Mouse (Mus musculus): Measurements from ENCODE around the gene E430018J23Rik. TPM values are rescaled to one million over a fixed set of nuclear protein-coding genes. Genes with fewer than 3 reads are reported as not detected.
"Not testable (repeated sequence)": the region's sequence is repeated elsewhere in the genome, so short reads cannot be mapped to it uniquely, and the experiment has no call there.

Gene E430018J23Rik
- polyA plus RNA-seq, 1 experiment from 2014 or later: 8.0 TPM

DNA sequence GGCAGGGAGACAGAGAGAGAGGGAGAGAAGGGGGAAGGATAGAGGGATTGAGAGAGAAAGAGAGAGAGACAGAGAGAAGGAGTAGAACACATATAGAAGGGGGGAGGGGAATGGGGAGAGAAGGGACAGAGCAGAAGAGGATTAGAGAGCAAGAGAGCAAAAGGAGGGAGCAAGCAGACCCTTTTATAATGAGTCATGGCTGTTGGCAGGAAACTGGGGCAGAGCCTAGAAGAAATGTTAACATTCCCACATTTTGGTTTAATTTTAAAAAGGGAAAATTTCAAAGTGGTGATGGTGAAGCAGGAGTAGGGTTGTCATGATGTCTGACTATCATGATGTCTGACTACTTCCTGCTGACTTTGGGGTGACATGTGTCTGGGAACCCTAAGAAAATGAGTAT lies 5.2 kb downstream of the E430018J23Rik start:
- not testable (repeated sequence) for H3K27ac ChIP-seq (ENCODE audit: low read depth, low read length); H3K4me2 ChIP-seq (replicated peaks; ENCODE audit: low read depth, low read length); H3K4me1 ChIP-seq (ENCODE audit: control insufficient read depth, insufficient read depth, low read length); H3K9ac ChIP-seq (ENCODE audit: low read depth, low read length); H3K36me3 ChIP-seq (ENCODE audit: control insufficient read depth, insufficient read depth, low read length); H3K9me3 ChIP-seq (ENCODE audit: control insufficient read depth, low read length); H3K4me3 ChIP-seq (ENCODE audit: low read length); H3K27me3 ChIP-seq (ENCODE audit: control insufficient read depth, insufficient read depth, low read length); ATAC-seq (ENCODE audit: low FRiP score, low TSS enrichment)

DNA sequence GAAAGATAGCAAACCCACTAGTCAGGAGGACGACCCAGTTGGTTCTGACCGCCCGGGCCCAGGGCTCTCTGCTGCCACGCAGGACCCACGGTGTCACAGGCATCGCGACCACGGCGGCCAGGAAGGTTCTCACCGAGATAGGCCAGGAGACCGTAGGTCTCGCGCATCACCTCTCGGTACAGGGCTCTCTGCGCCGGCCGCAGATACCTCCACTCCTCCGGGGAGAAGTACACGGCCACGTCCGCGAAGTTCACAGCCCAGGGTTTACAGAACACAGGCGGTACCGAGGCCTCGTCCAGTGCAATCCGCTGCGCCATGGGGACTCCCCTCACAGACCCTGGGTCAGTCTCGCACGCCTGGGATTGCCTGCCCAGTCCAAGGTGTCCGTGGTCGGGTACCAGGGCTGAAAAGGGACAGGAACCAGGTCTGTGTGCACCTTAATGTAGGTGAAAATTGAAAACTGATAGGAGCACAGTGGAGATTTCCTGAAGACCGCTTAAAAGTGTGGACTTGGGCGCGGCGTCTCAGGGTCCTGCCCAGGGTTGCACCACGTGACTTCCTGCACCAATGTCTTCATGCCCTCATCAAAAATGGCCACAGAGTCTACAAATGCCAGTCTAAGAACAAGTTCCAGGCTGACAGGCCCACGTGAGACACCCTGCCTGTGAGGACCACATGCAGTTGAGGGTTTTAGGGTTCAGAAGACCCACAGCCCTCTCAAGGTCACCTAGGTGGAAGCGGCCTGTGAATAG lies 6.6 kb downstream of the E430018J23Rik start, which contains the start of gene 9130019O22Rik:
Gene 9130019O22Rik, minus strand, starts transcription at position 526 of the 752 bp plus-strand sequence.
- no peaks in the 10 kb centered on the region for H3K4me1 ChIP-seq (ENCODE audit: control insufficient read depth, insufficient read depth, low read length)
- WGBS: 19% methylated on average over 38 of the region's 38 CpGs
- H3K4me2 ChIP-seq (replicated peaks; ENCODE audit: low read depth, low read length): peak within 1 kb of the TSS; percentile 57
- no peaks in the 10 kb centered on the region for H3K27me3 ChIP-seq (ENCODE audit: control insufficient read depth, insufficient read depth, low read length)
- peak within 1 kb of the TSS; percentile 71 for H3K9ac ChIP-seq (ENCODE audit: low read depth, low read length)
- peaks cover 3% of the 10 kb centered on the region; the same call in 1 of the 2 replicates for H3K9me3 ChIP-seq (ENCODE audit: control insufficient read depth, low read length)
- H3K4me3 ChIP-seq (ENCODE audit: low read length): peak within 1 kb of the TSS; percentile 50
- ATAC-seq (ENCODE audit: low FRiP score, low TSS enrichment): peak; percentile 90
- H3K36me3 ChIP-seq (ENCODE audit: control insufficient read depth, insufficient read depth, low read length): peaks cover 3% of the 10 kb centered on the region
- H3K27ac ChIP-seq (ENCODE audit: low read depth, low read length): no peak within 1 kb of the TSS

DNA sequence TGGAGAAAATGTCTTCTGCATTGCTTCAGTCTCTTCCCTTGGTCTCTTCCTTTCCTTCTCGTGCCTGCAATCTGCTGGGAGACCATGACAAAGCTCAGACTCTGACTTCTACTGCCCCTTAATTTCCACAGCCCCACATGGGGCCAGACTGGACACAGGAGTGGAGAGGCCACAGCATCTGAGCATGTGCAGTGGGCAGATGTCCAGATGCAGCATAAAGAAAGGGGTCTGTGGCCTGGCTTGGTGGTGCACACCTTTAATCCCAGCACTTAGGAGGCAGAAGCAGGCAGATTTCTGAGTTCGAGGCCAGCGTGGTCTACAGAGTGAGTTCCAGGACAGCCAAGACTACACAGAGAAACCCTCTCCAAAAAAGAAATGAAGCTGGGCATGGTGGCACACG lies 7.9 kb downstream of the E430018J23Rik start:
- H3K36me3 ChIP-seq (ENCODE audit: control insufficient read depth, insufficient read depth, low read length); H3K4me2 ChIP-seq (replicated peaks; ENCODE audit: low read depth, low read length); H3K27me3 ChIP-seq (ENCODE audit: control insufficient read depth, insufficient read depth, low read length); H3K4me1 ChIP-seq (ENCODE audit: control insufficient read depth, insufficient read depth, low read length); H3K9me3 ChIP-seq (ENCODE audit: control insufficient read depth, low read length); H3K4me3 ChIP-seq (ENCODE audit: low read length); ATAC-seq (ENCODE audit: low FRiP score, low TSS enrichment); H3K9ac ChIP-seq (ENCODE audit: low read depth, low read length); H3K27ac ChIP-seq (ENCODE audit: low read depth, low read length): not testable (repeated sequence)
- 96% methylated on average over 4 of the region's 4 CpGs for WGBS

DNA sequence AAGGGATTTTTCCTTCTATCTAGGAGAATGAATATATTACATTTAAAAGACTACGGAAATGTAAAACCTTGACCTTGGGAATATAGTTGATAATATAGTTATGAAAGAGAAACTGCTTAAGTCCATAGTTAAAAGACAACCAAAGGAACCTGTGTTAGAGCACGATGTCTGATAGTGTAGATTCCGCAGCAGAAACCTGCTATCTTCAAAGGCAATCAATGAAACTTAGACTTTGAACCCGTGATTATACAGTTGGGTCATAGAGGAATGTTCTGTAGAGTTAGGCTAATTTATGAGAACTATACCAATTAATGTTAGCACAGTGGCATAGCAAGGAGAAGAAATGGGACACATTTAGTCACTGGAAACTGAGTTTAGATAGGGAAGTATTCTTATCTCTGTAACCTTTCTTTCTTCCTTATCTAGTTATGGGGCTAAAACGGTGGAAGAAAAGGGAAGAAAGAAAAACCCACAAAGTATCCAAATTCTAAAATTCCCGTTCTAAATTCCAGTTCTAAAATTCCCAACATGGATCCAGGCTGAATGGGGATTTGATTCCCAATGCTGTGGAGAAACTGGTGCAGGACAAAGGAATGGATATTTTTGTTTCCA lies 15.0 kb downstream of the E430018J23Rik start:
- WGBS: 82% methylated on average over 6 of the region's 6 CpGs
- peaks cover 6% of the 10 kb centered on the region; the same call in 1 of the 2 replicates for H3K36me3 ChIP-seq (ENCODE audit: control insufficient read depth, insufficient read depth, low read length)
- ATAC-seq (ENCODE audit: low FRiP score, low TSS enrichment): no peak

DNA sequence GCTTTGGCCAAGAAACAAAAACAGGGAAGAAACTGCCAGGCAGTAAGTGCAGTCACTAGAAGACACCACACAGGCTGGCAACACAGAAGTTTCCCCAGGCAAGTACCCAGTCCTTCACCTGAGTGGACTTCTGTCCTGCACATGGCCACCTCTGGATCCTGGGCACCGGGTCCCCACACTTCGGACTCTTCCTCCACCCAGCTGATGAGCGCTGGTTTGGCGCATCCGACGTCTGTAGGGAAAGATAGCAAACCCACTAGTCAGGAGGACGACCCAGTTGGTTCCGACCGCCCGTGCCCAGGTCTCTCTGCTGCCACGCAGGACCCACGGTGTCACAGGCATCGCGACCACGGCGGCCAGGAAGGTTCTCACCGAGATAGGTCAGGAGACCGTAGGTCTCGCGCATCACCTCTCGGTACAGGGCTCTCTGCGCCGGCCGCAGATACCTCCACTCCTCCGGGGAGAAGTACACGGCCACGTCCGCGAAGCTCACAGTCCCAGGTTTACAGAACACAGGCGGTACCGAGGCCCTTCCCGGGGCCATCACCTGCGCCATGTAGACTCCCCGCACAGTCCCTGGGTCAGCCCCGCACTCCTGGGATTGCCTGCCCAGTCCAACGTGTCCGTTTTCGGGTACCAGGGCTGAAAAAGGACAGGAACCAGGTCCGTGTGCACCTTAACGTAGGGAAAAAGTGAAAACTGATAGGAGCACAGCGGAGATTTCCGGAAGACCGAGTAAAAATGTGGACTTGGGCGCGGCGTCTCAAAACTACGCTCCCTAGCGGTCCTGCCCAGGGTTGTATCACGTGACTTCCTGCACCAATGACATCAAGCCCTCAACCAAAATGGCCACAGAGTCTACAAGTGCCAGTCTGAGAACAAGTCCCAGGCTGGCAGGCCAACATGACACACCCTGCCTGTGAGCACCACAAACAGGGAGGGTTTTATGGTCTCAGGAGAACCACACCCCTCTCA lies 17.9 kb downstream of the E430018J23Rik start, which contains the start of gene Zfp747:
Gene Zfp747, minus strand, starts transcription at position 780 of the 975 bp plus-strand sequence.
- Histone ChIP-seq H3K4me2 (replicated peaks; ENCODE audit: low read depth, low read length) (peak within 1 kb of the TSS; percentile 71), H3K27ac (ENCODE audit: low read depth, low read length) (peak within 1 kb of the TSS; percentile 62; the same call in 1 of the 2 replicates), H3K9ac (ENCODE audit: low read depth, low read length) (peak within 1 kb of the TSS; percentile 73), H3K4me3 (ENCODE audit: low read length) (peak within 1 kb of the TSS; percentile 73)
- not testable (repeated sequence) for H3K4me1 ChIP-seq (ENCODE audit: control insufficient read depth, insufficient read depth, low read length); H3K27me3 ChIP-seq (ENCODE audit: control insufficient read depth, insufficient read depth, low read length); H3K36me3 ChIP-seq (ENCODE audit: control insufficient read depth, insufficient read depth, low read length); H3K9me3 ChIP-seq (ENCODE audit: control insufficient read depth, low read length)
- WGBS: 1% methylated on average over 49 of the region's 49 CpGs
- peak; percentile 93 for ATAC-seq (ENCODE audit: low FRiP score, low TSS enrichment)

More for the DNA sequence above, 15.0 kb downstream of the E430018J23Rik start:
- Histone ChIP-seq H3K4me1 (ENCODE audit: control insufficient read depth, insufficient read depth, low read length) (no peaks in the 10 kb centered on the region), H3K4me3 (ENCODE audit: low read length) (no peak overlapping the region), H3K9ac (ENCODE audit: low read depth, low read length) (no peak overlapping the region), H3K27ac (ENCODE audit: low read depth, low read length) (no peak overlapping the region), H3K9me3 (ENCODE audit: control insufficient read depth, low read length) (0 out of 2 replicates have a peak, but pooled peaks cover 3% of the 10 kb centered on the region), H3K27me3 (ENCODE audit: control insufficient read depth, insufficient read depth, low read length) (no peaks in the 10 kb centered on the region), H3K4me2 (replicated peaks; ENCODE audit: low read depth, low read length) (no peak overlapping the region)

DNA sequence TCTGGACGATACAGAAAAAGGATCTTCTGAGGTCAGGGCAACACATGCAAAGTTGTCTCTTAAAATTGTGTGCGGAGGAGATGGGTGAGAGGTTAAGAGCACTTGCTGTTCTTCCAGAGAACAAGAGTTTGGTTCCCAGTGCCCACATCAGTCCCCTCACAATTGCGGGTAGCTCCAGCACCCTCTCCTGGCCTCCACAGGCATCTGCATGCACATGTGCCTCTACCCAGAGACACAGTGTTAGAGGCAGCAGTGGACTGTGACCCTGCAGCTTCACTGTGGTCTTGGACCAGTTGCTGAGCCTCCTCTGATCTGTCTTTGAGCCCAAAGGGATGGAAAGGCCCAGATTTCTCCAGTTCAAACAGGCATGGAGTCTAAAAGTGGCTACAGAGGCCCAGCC lies 21.6 kb downstream of the E430018J23Rik start:
- not testable (repeated sequence) for H3K9me3 ChIP-seq (ENCODE audit: control insufficient read depth, low read length); H3K4me1 ChIP-seq (ENCODE audit: control insufficient read depth, insufficient read depth, low read length); H3K36me3 ChIP-seq (ENCODE audit: control insufficient read depth, insufficient read depth, low read length); ATAC-seq (ENCODE audit: low FRiP score, low TSS enrichment); H3K4me3 ChIP-seq (ENCODE audit: low read length); H3K4me2 ChIP-seq (replicated peaks; ENCODE audit: low read depth, low read length); H3K27ac ChIP-seq (ENCODE audit: low read depth, low read length); H3K9ac ChIP-seq (ENCODE audit: low read depth, low read length); H3K27me3 ChIP-seq (ENCODE audit: control insufficient read depth, insufficient read depth, low read length)
- WGBS: 78% methylated on average over 3 of the region's 3 CpGs

DNA sequence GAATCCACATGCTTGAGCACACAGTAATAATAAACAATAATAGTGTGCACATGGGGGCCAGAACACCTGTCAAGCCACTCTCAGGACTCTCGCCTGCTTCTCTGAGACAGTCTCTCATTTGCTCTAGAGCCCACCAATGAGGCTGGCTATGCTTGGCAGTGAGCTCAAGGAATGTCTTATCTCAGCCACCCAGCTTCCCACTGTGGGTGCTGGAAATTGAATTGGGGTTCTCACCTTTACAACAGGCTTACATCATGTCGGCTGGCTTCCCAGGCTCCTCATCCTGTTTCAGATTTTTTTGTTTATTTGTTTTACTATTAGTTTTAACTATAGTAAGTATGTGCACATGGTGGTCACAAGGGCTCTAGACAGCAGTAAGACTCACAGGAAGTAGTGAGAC lies 22.2 kb downstream of the E430018J23Rik start:
- H3K36me3 ChIP-seq (ENCODE audit: control insufficient read depth, insufficient read depth, low read length): peaks cover 6% of the 10 kb centered on the region; the same call in 1 of the 2 replicates
- ATAC-seq (ENCODE audit: low FRiP score, low TSS enrichment): no peak
- no peaks in the 10 kb centered on the region for H3K4me1 ChIP-seq (ENCODE audit: control insufficient read depth, insufficient read depth, low read length)
- H3K9ac ChIP-seq (ENCODE audit: low read depth, low read length): no peak overlapping the region
- H3K27ac ChIP-seq (ENCODE audit: low read depth, low read length): no peak overlapping the region
- H3K4me2 ChIP-seq (replicated peaks; ENCODE audit: low read depth, low read length): no peak overlapping the region
- WGBS: 85% methylated on average over 2 of the region's 2 CpGs
- H3K4me3 ChIP-seq (ENCODE audit: low read length): no peak overlapping the region
- no peaks in the 10 kb centered on the region for H3K9me3 ChIP-seq (ENCODE audit: control insufficient read depth, low read length)
- no peaks in the 10 kb centered on the region for H3K27me3 ChIP-seq (ENCODE audit: control insufficient read depth, insufficient read depth, low read length)

DNA sequence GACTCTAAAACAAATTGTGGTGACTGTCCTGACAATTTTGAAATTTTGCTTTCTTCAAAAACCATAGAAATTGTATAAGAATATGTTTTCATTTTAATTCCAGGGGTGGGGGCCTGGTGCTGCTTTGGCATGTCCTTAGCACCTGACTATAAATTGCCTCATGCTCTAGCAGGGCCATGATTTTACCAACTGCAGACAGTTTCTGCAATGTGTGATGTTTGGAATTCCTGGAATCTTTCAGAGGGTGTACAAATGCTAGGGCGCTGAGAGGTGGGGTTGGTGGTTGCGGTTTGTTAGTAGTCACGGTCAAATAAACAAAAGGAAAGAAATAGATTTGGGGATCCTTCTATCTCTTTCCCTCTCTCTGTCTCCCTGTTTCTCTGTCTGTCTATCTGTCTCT lies 27.2 kb downstream of the E430018J23Rik start:
- no peak for ATAC-seq (ENCODE audit: low FRiP score, low TSS enrichment)
- Histone ChIP-seq H3K27me3 (ENCODE audit: control insufficient read depth, insufficient read depth, low read length) (0 out of 2 replicates have a peak, but pooled peaks cover 5% of the 10 kb centered on the region), H3K4me1 (ENCODE audit: control insufficient read depth, insufficient read depth, low read length) (no peaks in the 10 kb centered on the region), H3K27ac (ENCODE audit: low read depth, low read length) (no peak overlapping the region), H3K4me3 (ENCODE audit: low read length) (no peak overlapping the region), H3K36me3 (ENCODE audit: control insufficient read depth, insufficient read depth, low read length) (no peaks in the 10 kb centered on the region), H3K4me2 (replicated peaks; ENCODE audit: low read depth, low read length) (no peak overlapping the region), H3K9ac (ENCODE audit: low read depth, low read length) (no peak overlapping the region), H3K9me3 (ENCODE audit: control insufficient read depth, low read length) (no peaks in the 10 kb centered on the region)
- 91% methylated on average over 3 of the region's 3 CpGs for WGBS

Data from kidney, embryonic 14.5 days (tissue).